In genomic region chr16:22491446-22492166, GRCm38 (mm10) we compare ENCODE assay signal across 15 mouse cellular contexts. TPM values are rescaled to one million over a fixed set of nuclear protein-coding genes. Genes with fewer than 3 reads are reported as not detected.
DNase-seq lines count a peak whose midpoint lies in the region; ATAC-seq and TF ChIP-seq lines count a peak whose summit lies in the region.
"Had no signal": no experiment of that assay in that cellular context is flagged by ENCODE, and none has a peak within 500 bp of the region (broad histone marks: within the 10 kb centered on the region; RNA-seq: fewer than 3 reads in every experiment).

No protein-coding gene starts in this region.

- no peaks in the 10 kb centered on the region for H3K9me3 ChIP-seq in midbrain, postnatal 0 days (ENCODE audit: low read length)
- H3K9me3 ChIP-seq in midbrain, embryonic 13.5 days, result no peaks in the 10 kb centered on the region
- H3K9me3 ChIP-seq in limb, embryonic 10.5 days (replicated peaks), result no peaks in the 10 kb centered on the region
- H3K9me3 ChIP-seq: limb, embryonic 13.5 days; neural tube, embryonic 12.5 days had no signal

- no peak for ATAC-seq in midbrain, postnatal 0 days (ENCODE audit: low FRiP score)
- ATAC-seq in midbrain, embryonic 13.5 days, result no peak
- no peak for ATAC-seq in inflammation-experienced regulatory T-cells, adult 6 months

- no peaks in the 10 kb centered on the region for H3K4me1 ChIP-seq in midbrain, postnatal 0 days (ENCODE audit: insufficient read depth, low read length)
- no peaks in the 10 kb centered on the region; the same call in 1 of the 2 replicates for H3K4me1 ChIP-seq in midbrain, embryonic 13.5 days (replicated peaks)
- H3K4me1 ChIP-seq in limb, embryonic 10.5 days, result no peaks in the 10 kb centered on the region
- H3K4me1 ChIP-seq: neural tube, embryonic 12.5 days had no signal

- no peak for TF ChIP-seq CTCF in midbrain, postnatal 0 days (IDR thresholded peaks at IDR 0.05)

- no peak overlapping the region for H3K27ac ChIP-seq in midbrain, postnatal 0 days (ENCODE audit: low read depth, low read length)
- H3K27ac ChIP-seq in midbrain, embryonic 13.5 days, result no peak overlapping the region
- H3K27ac ChIP-seq in limb, embryonic 10.5 days, result no peak overlapping the region
- H3K27ac ChIP-seq: hindbrain, embryonic 14.5 days; limb, embryonic 13.5 days; neural tube, embryonic 12.5 days had no signal

- WGBS in midbrain, postnatal 0 days, result 79% methylated on average over 9 of the region's 9 CpGs
- 88% methylated on average over 9 of the region's 9 CpGs for WGBS in midbrain, embryonic 13.5 days
- 90% methylated on average over 9 of the region's 9 CpGs for WGBS in limb, embryonic 10.5 days

- DNase-seq in midbrain, postnatal 0 days (ENCODE audit: low spot score), result peak; percentile 22
- peak; percentile 78 to 82 for DNase-seq in cerebellum, postnatal 36 days
- peak; percentile 65 to 67 for DNase-seq in layer of hippocampus, postnatal 36 days
- no peak for DNase-seq in limb, embryonic 10.5 days (ENCODE audit: low spot score)
- no peak for DNase-seq in ovary, postnatal 36 days (ENCODE audit: low spot score)
- DNase-seq: adrenal gland, postnatal 25 days; kidney, adult 9 months; lung, embryonic 14.5 days; thymus, adult 18-20 months had no signal

- H3K4me3 ChIP-seq in midbrain, postnatal 0 days (ENCODE audit: low read depth, low read length), result no peak overlapping the region
- H3K4me3 ChIP-seq in midbrain, embryonic 13.5 days (replicated peaks), result no peak overlapping the region
- no peak overlapping the region for H3K4me3 ChIP-seq in limb, embryonic 10.5 days
- H3K4me3 ChIP-seq: limb, embryonic 13.5 days; neural tube, embryonic 12.5 days had no signal

- H3K4me2 ChIP-seq in midbrain, postnatal 0 days (ENCODE audit: low read depth, low read length, poor library complexity, severe bottlenecking), result no peak overlapping the region
- no peak overlapping the region for H3K4me2 ChIP-seq in midbrain, embryonic 13.5 days (replicated peaks)
- H3K4me2 ChIP-seq: heart, embryonic 11.5 days; hindbrain, embryonic 14.5 days; limb, embryonic 13.5 days; lung, embryonic 14.5 days; neural tube, embryonic 12.5 days had no signal

- H3K9ac ChIP-seq in midbrain, postnatal 0 days (replicated peaks; ENCODE audit: low read length, poor library complexity, severe bottlenecking), result no peak overlapping the region
- H3K9ac ChIP-seq in midbrain, embryonic 13.5 days (replicated peaks), result no peak overlapping the region
- H3K9ac ChIP-seq: hindbrain, embryonic 14.5 days; limb, embryonic 13.5 days; lung, embryonic 14.5 days; neural tube, embryonic 12.5 days had no signal

- no peaks in the 10 kb centered on the region for H3K27me3 ChIP-seq in midbrain, postnatal 0 days (ENCODE audit: insufficient read depth, low read length)
- no peaks in the 10 kb centered on the region for H3K27me3 ChIP-seq in midbrain, embryonic 13.5 days
- no peaks in the 10 kb centered on the region for H3K27me3 ChIP-seq in limb, embryonic 10.5 days (ENCODE audit: low read depth, poor library complexity, severe bottlenecking)
- H3K27me3 ChIP-seq: limb, embryonic 13.5 days; neural tube, embryonic 12.5 days had no signal

- H3K36me3 ChIP-seq in midbrain, postnatal 0 days (ENCODE audit: insufficient read depth, low read length), result no peaks in the 10 kb centered on the region
- no peaks in the 10 kb centered on the region for H3K36me3 ChIP-seq in midbrain, embryonic 13.5 days
- no peaks in the 10 kb centered on the region for H3K36me3 ChIP-seq in limb, embryonic 10.5 days
- H3K36me3 ChIP-seq: limb, embryonic 13.5 days; neural tube, embryonic 12.5 days had no signal

RNA-seq across cellular contexts. Expression of gene Etv5, which starts 52.1 kb away (rescaled TPM):
- total RNA-seq in midbrain, postnatal 0 days (2014; rRNA removed), result 25.9 and 38.2 TPM in 2 replicates
- 17.9 and 20.7 TPM in 2 replicates for polyA plus RNA-seq in midbrain, postnatal 0 days (2015; fragmentation: Nextera tagmentation; extraction: Ambion mirVana)
- 9.5 and 9.9 TPM in 2 replicates for polyA plus RNA-seq in midbrain, embryonic 13.5 days (2015; fragmentation: Nextera tagmentation; extraction: Ambion mirVana)
- total RNA-seq in layer of hippocampus, postnatal 36 days (2021), result 10 to 100 TPM; 47.5 to 49.4 TPM
- polyA plus RNA-seq in limb, embryonic 10.5 days (2016; fragmentation: Nextera tagmentation; extraction: Ambion mirVana), result 66.8 and 74.3 TPM in 2 replicates
- 1 to 10 TPM; 2.5 to 5.6 (median 5.2) TPM for polyA plus RNA-seq in inflammation-experienced regulatory T-cells, adult 6 months (2017; shearing (Covaris generic))

Comparison
In these comparisons a context has a peak if more than half of its experiments do, and no peak if none do; other contexts are left out.
1. DNase-seq: peak in midbrain, postnatal 0 days (single experiment), cerebellum, postnatal 36 days (2 of 2) and layer of hippocampus, postnatal 36 days (2 of 2); none in limb, embryonic 10.5 days (single experiment) and ovary, postnatal 36 days (single experiment).